Mouse (Mus musculus): Measurements from ENCODE around the gene Bbs5.
"Not testable (repeated sequence)": the region's sequence is repeated elsewhere in the genome, so short reads cannot be mapped to it uniquely, and the experiment has no call there.

Gene Bbs5

DNA sequence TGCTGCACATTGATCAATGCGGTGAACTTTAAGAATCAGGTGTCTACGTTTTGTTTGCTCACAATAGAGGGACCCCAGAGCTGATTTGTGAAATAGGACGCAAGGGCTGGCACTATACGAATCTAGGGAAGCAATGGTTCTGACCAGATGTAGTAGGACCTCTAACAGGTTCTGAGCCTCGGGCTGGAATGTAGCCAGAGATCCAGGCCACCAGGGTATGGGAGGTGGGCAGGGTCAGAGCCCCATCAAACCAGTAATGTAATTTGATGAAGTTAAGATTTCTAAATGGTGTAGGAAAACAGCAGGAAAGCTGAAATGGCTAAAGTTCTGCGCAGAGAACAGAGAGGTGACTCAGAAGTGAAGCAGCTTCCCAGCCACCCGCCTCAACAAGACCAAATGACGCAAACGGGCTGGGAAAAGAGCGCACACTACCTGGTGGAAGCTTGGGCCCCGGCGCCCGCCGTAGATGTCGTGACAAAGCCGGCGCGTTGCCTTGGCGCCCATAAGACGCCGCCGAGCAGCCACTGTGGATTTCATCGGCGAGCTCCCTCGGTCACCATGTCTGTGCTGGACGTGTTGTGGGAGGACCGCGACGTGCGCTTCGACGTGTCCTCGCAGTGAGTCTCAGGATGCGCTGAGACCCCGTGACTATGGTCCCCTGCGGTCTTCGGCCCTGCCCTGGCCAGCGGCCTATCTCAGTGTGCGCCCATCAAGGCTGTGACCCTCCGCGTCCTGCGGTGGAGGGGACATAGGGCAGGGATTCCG is at the start of gene Bbs5:
TSS of gene Bbs5 (plus strand) at position 446 of the 765 bp plus-strand sequence.
- DNase-seq (ENCODE audit: low spot score in 2 of 2), result peak; percentile 79 to 88

DNA sequence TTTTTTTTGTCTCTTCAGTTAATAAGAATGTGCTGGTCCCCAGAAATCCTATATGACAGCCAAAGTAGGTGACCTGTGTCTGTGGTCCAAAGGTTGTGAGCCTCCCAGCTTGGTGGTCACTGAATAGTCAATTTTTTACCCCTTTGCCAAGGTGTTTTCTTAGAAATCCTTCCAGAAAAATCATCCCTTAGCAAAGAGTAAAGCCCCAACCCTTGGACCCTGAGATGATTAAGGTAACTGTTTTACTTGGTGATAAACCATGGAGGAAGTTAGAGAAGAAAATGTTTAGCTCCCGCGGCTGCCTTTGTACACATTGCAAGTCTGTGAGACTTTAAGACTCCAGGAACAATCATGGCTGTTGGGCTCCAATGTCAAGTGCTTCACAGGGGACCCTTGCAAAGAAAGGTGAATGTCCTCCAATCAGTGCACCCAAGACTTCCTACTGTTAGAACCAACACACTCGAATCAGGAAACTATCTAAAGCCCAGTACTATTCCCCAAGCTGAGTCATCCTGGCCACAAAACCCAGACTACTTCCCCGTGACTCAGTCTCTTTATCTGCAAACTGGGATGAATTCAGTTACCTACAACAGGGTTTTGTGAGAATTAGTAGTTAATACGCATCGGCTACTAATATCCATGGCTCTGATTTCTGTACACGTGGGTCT is 43.1 kb upstream of the Bbs5 start:
- no peak for DNase-seq (ENCODE audit: low spot score in 2 of 2)

DNA sequence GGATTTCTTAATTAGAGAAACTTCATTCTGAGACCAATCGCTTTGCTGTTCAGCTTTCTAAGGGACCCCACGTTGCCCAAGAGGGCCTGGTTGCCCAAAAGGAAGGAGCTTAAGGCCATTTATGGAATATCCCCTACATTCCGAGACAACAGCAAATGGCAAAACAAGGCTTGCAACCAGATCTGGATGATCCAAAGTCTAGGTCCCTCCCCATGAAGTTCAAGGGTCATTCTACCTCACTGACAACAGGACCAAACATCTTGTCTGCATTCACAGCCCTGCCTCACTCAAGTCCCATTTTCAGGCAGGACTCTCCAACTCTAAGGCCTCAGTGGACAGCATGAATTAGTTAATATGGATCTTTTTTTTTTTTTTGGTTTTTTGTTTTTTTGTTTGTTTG is 40.4 kb upstream of the Bbs5 start:
- no peak for DNase-seq (ENCODE audit: low spot score in 2 of 2)

GRCm38 (mm10) chr2:69612237-69612636 is 34.7 kb upstream of the Bbs5 start:
- no peak for DNase-seq (ENCODE audit: low spot score in 2 of 2)

DNA sequence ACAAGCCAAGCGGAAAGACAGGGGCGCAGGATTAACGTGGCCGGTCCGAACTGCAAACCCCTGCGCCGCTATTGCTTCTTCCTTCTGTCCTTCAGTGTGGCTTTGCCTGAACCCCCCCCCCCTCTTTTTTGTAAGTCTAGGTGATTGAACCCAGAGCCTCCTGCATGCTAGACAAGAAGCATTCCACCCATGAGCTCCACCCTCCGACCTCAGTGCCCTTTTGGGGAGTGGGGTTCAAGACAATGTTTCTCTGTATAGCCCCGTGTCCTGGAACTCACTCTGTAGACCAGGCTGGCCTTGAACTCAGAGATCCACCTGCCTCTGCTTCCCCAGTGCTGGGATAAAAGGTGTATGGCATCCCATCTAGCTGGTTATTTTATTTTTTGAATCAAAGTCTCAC is 34.3 kb upstream of the Bbs5 start:
- no peak for DNase-seq (ENCODE audit: low spot score in 2 of 2)

DNA sequence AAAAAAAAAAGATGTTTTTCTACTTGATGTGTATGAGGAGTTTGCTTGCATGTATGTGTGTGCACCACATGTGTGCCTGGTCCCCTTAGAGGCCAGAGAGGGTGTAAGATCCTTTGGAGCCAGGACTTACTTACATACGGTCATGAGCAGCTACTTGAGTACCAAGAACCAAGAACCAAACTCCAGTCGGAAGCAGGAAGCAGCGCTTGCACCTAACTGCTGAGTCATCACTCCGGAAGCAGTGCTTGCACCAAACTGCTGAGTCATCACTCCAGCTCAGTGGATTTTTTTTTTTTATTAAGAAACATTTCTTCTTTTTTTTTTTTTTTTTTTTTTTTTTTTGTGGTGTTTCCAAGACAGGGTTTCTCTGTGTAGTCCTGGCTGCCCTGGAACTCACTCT is 33.7 kb upstream of the Bbs5 start:
- no peak for DNase-seq (ENCODE audit: low spot score in 2 of 2)

- DNase-seq (ENCODE audit: low spot score in 2 of 2), result no peak
Measured at GRCm38 (mm10) chr2:69618336-69618735, 28.6 kb upstream of the Bbs5 start.

DNA sequence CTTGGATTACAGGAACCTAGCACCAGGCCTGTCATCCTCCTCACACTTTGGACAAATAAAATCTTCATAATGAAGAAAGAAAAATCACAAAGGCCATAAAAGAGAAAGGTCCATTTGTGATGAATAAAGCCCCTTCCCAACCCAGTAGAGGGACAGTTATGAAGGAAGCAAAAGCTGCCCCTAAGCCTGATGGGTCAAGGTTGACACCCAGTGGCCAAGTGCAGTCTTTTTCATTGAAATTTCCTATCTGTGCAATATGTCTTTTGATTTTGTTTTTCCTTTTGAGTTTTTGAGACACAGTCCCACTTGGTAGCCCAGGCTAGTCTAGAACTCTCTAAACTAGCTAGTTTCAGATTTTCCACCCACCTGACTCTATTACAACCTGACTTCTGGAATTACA is 27.7 kb upstream of the Bbs5 start:
- DNase-seq (ENCODE audit: low spot score in 2 of 2), result no peak

DNA sequence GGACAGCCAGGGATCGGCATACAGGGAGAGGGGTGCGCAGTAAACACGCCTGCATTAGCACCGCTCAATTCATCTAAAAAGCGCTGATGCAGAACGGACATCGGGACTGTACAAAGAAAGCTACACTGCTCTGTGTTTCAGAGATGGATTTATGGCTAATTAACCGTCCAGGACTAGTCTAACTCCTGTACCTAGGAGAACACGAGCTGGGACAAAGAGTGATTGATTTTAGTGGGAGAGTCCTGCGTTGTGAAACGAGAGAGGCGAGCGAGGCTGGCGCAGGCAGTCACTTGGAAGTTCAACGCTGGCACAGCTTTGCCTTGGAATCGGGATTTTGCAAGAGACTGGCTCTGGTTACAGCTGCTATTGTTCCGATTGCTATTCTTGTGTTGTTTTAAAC is 17.8 kb upstream of the Bbs5 start:
- DNase-seq (ENCODE audit: low spot score in 2 of 2), result no peak

DNA sequence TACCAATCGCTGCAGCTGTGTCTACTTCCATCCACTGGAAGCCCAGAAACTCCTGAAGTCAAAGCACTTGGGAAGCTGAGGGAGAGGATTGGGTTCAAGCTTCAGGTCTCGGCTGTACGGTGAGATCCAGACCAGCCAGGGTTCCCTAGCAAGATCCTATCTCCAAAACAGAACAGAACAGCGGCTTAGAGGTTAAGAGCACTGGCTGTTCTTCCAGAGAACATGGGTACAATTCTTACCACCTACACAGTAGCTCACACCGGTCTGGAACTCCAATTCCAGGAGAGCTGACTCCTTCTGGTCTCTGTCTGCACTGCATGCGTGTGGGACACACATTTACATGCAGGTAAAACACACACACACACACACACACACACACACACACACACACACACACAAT is 17.1 kb upstream of the Bbs5 start:
- DNase-seq (ENCODE audit: low spot score in 2 of 2), result no peak

DNA sequence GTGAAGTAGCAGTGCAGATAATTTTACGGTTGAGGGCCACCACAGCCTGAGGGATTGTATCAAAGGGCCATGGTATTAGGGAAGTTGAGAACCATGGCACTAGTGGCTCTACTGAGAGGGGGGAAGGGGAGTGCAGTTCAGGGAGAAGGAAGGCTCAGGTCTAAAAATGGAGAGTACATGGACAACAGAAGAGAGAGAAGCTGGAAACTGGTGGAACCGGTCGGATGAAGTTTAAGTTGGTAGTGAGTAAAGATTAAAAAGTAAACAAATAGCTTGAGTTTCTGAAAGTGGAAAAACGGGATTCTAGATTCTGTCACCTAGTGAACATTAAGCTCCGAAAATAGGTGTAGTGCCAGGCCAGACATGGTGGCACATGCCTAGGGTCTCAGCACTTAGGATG is 16.2 kb upstream of the Bbs5 start:
- DNase-seq (ENCODE audit: low spot score in 2 of 2), result no peak

- peak in 1 of 2 experiments; percentile 18 for DNase-seq (ENCODE audit: low spot score in 2 of 2)
Measured at GRCm38 (mm10) chr2:69631449-69631848, 15.5 kb upstream of the Bbs5 start.

DNA sequence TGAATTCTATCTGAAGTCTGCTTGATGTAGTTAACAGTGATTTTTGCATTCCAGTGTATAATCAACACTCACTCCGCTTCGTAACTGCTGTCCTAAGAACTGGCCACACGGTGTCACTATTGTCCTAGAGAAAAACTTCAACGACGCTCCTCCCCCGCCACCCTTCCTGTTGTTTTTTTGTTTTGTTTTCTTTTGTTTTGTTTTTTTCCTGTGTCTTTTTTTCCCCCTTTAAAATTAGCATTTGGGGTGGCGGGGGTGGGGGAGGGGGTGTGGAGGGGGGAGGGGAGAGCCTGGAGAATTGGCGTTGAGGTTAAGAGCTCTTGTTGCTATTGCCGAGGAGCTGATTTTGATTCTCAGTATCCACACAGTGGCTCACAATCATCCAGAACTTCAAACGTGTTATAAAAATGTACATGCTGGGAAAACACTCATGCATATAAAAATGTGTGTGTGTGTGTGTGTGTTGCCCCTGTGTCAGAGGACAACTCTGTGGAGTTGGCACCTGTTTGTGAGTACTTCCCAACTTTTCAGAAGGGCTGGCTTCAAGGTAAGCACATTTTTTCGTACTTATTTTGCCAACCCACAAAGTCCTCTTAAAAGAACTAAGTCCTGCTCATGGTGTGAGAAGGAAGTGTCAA is 11.8 kb upstream of the Bbs5 start:
- DNase-seq (ENCODE audit: low spot score in 2 of 2), result peak; percentile 40 to 71

- peak; percentile 68 to 85 for DNase-seq (ENCODE audit: low spot score in 2 of 2)
Measured at GRCm38 (mm10) chr2:69635807-69636206, 11.2 kb upstream of the Bbs5 start.

DNA sequence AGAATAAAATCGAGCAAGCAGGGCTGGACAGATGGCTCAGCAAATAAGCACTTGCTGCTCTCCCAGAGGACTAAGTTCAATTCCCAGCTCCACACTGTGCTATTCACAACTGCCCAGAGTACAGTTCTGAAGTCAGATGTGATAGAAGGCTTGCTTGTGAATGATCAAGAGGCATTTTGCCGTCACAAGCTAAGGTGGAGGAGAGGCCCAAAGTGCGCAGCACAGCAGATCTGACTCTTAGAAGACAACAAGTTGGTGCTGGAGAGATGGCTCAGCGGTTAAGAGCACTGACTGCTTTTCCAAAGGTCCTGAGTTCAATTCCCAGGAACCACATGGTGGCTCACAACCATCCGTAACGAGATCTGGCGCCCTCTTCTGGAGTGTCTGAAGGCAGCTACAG is 9.0 kb upstream of the Bbs5 start:
- not testable (repeated sequence) for DNase-seq (ENCODE audit: low spot score in 2 of 2)

DNA sequence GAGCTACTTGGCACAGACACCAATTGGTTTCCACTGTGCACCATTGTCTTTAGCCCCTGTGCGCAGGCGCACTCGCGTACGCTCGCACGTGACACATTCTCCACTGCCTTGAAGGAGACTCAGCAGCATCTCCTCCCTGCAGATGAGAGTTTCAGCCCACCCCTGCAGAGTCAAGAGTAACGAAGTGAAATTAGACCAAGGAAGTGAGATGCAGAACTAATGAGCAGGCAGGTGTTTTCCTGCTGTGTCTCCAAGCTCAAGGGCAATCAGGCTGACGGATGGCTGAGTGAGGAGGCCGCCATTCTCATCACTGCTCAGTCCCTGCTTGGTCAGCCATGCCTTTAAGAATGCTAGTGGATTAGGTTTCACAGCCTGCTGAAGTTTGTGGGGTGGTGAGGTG is 6.9 kb upstream of the Bbs5 start:
- no peak for DNase-seq (ENCODE audit: low spot score in 2 of 2)

DNA sequence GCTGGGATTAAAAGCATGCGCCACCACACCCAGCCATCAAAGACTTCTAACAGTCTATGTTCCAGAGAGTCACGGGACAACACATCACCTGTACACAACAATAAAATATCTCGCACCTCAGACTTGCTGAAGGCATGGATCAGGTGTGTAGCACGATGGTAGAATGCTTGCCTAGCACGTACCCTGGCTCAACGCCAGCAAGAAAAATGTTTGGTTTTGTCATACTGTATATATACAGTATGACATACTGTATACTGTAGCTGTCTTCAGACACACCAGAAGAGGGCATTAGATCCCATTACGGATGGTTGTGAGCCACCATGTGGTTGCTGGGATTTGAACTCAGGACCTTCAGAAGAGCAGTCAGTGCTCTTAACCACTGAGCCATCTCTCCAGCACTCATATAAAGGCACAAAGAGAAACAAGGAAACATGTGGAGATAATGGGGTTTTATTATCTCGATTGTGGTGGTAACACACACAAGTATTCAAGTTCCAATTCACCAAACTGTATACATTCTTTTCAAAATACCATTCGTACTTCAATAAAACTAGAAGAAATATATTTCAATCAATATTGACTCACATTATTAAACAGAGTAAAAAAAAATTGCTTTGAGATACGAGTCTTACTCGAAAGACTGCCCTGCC is 1.9 kb upstream of the Bbs5 start:
- DNase-seq (ENCODE audit: low spot score in 2 of 2), result no peak

- DNase-seq (ENCODE audit: low spot score in 2 of 2), result no peak
Measured at GRCm38 (mm10) chr2:69649716-69650115, 2.7 kb downstream of the Bbs5 start.

GRCm38 (mm10) chr2:69659326-69659725 is 12.4 kb downstream of the Bbs5 start:
- no peak for DNase-seq (ENCODE audit: low spot score in 2 of 2)

DNA sequence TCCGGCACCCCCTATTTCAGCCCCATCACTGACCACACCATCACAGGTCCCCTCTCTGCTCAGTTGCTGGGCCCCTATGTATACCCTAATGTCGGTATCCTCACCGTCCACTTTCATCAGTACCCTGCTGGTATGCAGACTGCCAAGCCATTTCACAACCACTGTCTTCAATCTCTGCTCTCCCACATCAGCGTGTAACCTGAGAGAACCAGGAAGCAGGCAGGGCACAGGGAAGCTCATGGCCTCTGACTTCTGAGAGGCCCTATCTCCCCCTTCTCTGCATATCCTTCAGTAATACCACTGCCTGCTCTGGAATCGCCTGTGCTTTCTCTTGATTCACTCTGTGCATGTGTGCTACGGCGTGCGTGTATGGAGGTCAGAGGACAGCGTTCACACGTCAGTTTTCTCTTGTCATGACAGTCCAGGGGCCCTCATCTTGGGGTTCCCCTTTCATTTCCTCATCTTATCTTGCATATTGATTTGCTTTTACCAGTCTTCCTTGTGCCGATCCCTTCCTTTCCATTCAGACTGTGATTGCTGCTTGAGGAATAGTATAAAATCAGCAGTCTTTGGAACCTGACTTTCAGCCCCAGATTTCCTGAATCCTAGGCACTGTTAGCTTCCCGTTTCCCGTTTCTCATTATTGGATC is 17.0 kb downstream of the Bbs5 start:
- DNase-seq (ENCODE audit: low spot score in 2 of 2), result no peak

GRCm38 (mm10) chr2:69667656-69668055 is 20.7 kb downstream of the Bbs5 start:
- no peak for DNase-seq (ENCODE audit: low spot score in 2 of 2)

- no peak for DNase-seq (ENCODE audit: low spot score in 2 of 2)
Measured at GRCm38 (mm10) chr2:69668414-69668813, 21.4 kb downstream of the Bbs5 start.
